In the genomic region with DNA sequence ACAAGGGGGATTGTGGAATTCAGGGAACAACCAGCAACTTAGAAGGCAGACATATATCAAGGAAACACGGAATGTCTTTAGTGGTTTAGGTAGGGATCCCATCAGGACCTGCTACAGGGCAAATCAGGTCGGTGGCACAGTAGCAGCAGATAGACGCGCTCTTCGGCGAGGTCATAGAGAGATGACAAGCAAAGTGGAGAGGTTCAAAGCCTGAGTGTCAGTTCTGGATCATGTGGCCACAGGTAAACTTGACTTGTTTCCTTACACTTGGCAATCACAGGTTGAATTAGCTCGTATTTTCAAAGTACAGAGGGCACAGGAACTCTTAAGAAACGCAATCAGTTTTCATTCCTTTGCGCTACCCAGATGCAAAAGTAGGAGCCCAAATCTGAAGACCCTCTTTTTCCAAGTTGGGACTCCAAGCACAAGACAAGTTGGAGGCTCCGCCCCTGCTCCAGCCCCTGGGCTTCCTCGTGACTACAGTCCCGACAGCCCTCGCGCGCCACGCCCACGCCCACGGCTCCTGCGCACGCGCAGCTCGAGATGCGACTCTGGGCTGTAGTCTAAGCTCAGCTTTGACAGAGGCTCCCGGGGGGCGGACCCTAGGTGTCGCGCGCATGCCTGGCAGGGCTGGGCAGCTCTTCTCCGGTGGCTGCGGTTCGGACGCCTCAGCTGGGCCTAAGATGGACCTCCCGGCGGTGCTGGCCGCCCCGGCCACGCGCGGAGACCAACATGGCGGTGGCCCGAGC, we compare ENCODE assay signal across 8 mouse cellular contexts. TPM values are rescaled to one million over a fixed set of nuclear protein-coding genes. Genes with fewer than 3 reads are reported as not detected.
DNase-seq lines count a peak whose midpoint lies in the region; ATAC-seq and TF ChIP-seq lines count a peak whose summit lies in the region.

Gene Zxdc (plus strand): TSS at position 517 of the 749 bp plus-strand sequence.

- no peaks in the 10 kb centered on the region for H3K9me3 ChIP-seq in ES-E14 (ENCODE audit: control insufficient read depth, insufficient read depth, low read depth, low read length)
- H3K9me3 ChIP-seq in forebrain, embryonic 15.5 days, result no peaks in the 10 kb centered on the region

- H3K36me3 ChIP-seq in ES-E14 (ENCODE audit: control insufficient read depth, insufficient read depth, low read length, poor library complexity, severe bottlenecking), result peaks cover 11% of the 10 kb centered on the region
- H3K36me3 ChIP-seq in forebrain, embryonic 15.5 days, result peaks cover 16% of the 10 kb centered on the region

- H3K27ac ChIP-seq in ES-E14 (ENCODE audit: insufficient read depth, low read depth, low read length, poor library complexity, severe bottlenecking), result no peak within 1 kb of the TSS
- peak within 1 kb of the TSS; percentile 79 for H3K27ac ChIP-seq in forebrain, embryonic 15.5 days (replicated peaks)

- peak; percentile 98 for ATAC-seq in forebrain, embryonic 15.5 days (replicated peaks)
- ATAC-seq in neutrophil, adult 5-6 weeks (ENCODE audit: extremely low read depth, insufficient number of reproducible peaks, low FRiP score, poor library complexity, severe bottlenecking), result peak; percentile 88

- peak within 1 kb of the TSS; percentile 93 for H3K4me2 ChIP-seq in forebrain, embryonic 15.5 days (replicated peaks)

- H3K9ac ChIP-seq in ES-E14 (ENCODE audit: insufficient read depth, low read depth, low read length, poor library complexity, severe bottlenecking), result peak within 1 kb of the TSS; percentile 86
- peak within 1 kb of the TSS; percentile 74 for H3K9ac ChIP-seq in forebrain, embryonic 15.5 days (replicated peaks)

- in situ Hi-C loops in ES-E14 (cut with MboI; ENCODE audit: low sequenced_read_pairs in 2 of 2, unreplicated experiment in 2 of 2), result no loop called here

- peaks cover 3 to 9% of the 10 kb centered on the region in 2 experiments; a peak in 3 of 4 replicates for H3K4me1 ChIP-seq in ES-E14 (ENCODE audit: control insufficient read depth in 2 of 2, insufficient read depth in 2 of 2, low read length in 2 of 2, poor library complexity in 1 of 2)
- H3K4me1 ChIP-seq in forebrain, embryonic 15.5 days, result peaks cover 28% of the 10 kb centered on the region
- H3K4me1 ChIP-seq in lung, adult 2 months (ENCODE audit: control insufficient read depth, insufficient read depth, low read length), result peaks cover 16% of the 10 kb centered on the region

- intact Hi-C loops in heart, postnatal 25 days (cut with DNase I), result no loop called here

- no peaks in the 10 kb centered on the region for H3K27me3 ChIP-seq in forebrain, embryonic 15.5 days

- TF ChIP-seq POLR2A in lung, adult 2 months (IDR thresholded peaks at IDR 0.05; ENCODE audit: borderline replicate concordance, extremely low read depth, low read depth, low read length), result peak; percentile 73; the same call in 1 of the 2 replicates

- peak; percentile 96 for DNase-seq in ES-E14 (ENCODE audit: low read depth, low spot score)
- DNase-seq in cerebellum, adult 11-12 months, result peak; percentile 99
- DNase-seq in heart, postnatal 25 days (ENCODE audit: low spot score), result peak; percentile 99
- DNase-seq in layer of hippocampus, adult 18-20 months (ENCODE audit: low spot score in 2 of 2), result peak; percentile 99 to 100
- peak; percentile 98 for DNase-seq in lung, adult 2 months
- peak; percentile 98 to 99 for DNase-seq in thymus, adult 18-20 months

- no peak for TF ChIP-seq CTCF in lung, adult 2 months (IDR thresholded peaks at IDR 0.05; ENCODE audit: insufficient read depth, low read length)

- 6% methylated on average over 41 of the region's 41 CpGs for WGBS in forebrain, embryonic 15.5 days
- WGBS in lung, adult 2 months, result 6% methylated on average over 41 of the region's 41 CpGs

- peak within 1 kb of the TSS; percentile 70 to 91 for H3K4me3 ChIP-seq in ES-E14 (ENCODE audit: insufficient read depth in 1 of 2, low read depth in 1 of 2, low read length in 2 of 2, poor library complexity in 1 of 2, severe bottlenecking in 1 of 2)
- peak within 1 kb of the TSS; percentile 68 for H3K4me3 ChIP-seq in forebrain, embryonic 15.5 days
- H3K4me3 ChIP-seq in lung, adult 2 months (replicated peaks; ENCODE audit: extremely low read depth, low read depth, low read length), result peak within 1 kb of the TSS; percentile 65

TF ChIP-seq in ES-E14, 5 proteins besides CTCF, POLR2A, EP300 and RAD21:
- TF ChIP-seq CHD2 (IDR thresholded peaks at IDR 0.05; ENCODE audit: low read depth, low read length) (no peak), HCFC1 (IDR thresholded peaks at IDR 0.05; ENCODE audit: borderline replicate concordance, insufficient read depth, low read length) (no peak)

RNA-seq across cellular contexts. Expression of gene Zxdc, which starts in this region (rescaled TPM):
- 10.6 and 12.0 TPM in 2 replicates for total RNA-seq in ES-E14 (2012; rRNA removed)
- polyA plus RNA-seq in forebrain, embryonic 15.5 days (2015; fragmentation: Nextera tagmentation; extraction: Ambion mirVana), result 12.3 and 12.4 TPM in 2 replicates
- 10 to 100 TPM; 11.4 to 14.4 TPM for total RNA-seq in heart, postnatal 25 days (2021)
- 10 to 100 TPM; 28.4 to 28.5 TPM for total RNA-seq in layer of hippocampus, adult 18-20 months (2021)
- 20.3 and 37.6 TPM in 2 replicates for polyA plus RNA-seq in lung, adult 2 months (2012; rRNA removed)
- 27.0 and 29.1 TPM in 2 replicates for total RNA-seq in neutrophil, adult 5-6 weeks (2017)
